Mouse (Mus musculus) cortical plate, adult 2 months (tissue): ENCODE data around the gene Ier5.

ENCODE experiments used
- CTCF ChIP-seq: fragments of 200-500 bp; IDR thresholded peaks from 2 replicates; pipeline ENCODE4 v1.5.1; 2011; ENCODE audit warnings: mild to moderate bottlenecking, control low read depth, low read length; ENCODE audit not compliant: insufficient read depth; ENCODE audit errors: extremely low read depth
- POLR2A ChIP-seq: fragments of 200-500 bp; IDR thresholded peaks from 2 replicates; pipeline ENCODE4 v1.6.1; 2011; ENCODE audit warnings: mild to moderate bottlenecking, low read length, control low read depth; ENCODE audit not compliant: insufficient read depth; ENCODE audit errors: extremely low read depth

GRCm38 (mm10) chr1:155146572-155146980 is 47.1 kb upstream of the Ier5 start, which contains the start of gene Mr1:
- TF ChIP-seq CTCF (no peak), POLR2A (no peak)
